Mouse (Mus musculus) T-helper 1 cell (primary cell): ENCODE measurements around the gene Rnf17.

Experiments used
- in situ Hi-C: fragments of 300-600 bp; cut with MboI, MseI; formaldehyde crosslinking; loops from one replicate; pipeline ENCODE4 v1.15.1; 2025; ENCODE audit warnings: high pct_unique_total_duplicates

Gene Rnf17

DNA sequence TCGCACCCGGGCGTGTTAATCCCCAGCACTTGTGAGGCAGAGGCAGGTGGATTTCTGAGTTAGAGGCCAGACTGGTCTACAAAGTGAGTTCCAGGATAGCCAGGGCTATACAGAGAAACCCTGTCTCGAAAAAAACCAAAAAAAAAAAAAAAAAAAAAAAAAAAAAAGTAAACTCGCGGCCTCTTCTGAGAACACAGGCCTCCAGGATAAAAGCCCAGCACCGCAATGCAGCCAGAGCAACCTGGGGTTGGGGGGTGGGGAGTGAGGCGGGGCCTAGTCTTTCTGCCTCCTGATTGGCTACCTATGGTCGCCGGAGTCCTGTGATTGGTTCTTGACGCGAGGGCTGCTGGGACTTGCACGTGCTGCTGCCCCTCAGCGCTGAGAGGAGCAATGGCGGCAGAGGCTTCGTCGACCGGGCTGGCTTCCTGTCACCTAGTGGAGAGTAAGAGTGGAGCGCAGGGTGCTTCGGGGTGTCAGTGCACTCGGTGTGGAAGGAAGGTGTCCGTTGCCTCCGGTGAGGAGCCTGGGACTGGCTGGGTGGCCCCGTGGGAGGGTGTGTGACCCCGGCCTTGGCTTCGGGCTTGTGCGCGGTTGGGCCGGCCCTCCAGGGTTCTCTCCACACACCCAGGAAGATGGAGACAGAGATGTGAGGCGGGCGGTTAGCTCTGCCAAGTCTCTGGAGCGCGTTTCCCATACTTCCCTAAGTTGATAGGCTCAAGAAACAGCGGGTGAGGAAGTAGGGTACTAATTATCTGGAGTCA is at the start of gene Rnf17:
Gene Rnf17 (plus strand): TSS at position 271 of the 761 bp plus-strand sequence.
- in situ Hi-C loops: no loop called here

DNA sequence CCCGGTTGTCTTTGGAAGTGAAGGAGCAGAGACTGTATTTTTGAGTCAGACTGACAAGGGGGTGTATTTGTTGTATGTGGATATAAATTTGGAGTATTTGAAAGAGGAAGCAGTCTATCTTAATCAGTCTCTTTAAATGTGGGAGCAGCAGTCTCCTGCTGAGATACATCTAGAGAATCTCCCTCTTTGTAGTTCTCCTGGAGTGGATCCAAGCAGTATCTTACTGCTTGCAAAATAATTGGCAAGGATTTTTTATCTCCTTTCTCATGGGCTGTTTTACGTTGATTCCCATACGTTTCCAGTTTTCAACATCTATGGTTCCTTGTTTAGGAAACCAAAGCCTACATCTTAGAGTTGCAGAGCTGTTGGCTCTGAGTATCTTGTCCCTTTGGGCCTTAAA is 47.6 kb upstream of the Rnf17 start:
- in situ Hi-C loops: loop anchor here (5.0 kb wide), 1 partner anchor 43 kb away; no protein-coding TSS in a partner anchor

DNA sequence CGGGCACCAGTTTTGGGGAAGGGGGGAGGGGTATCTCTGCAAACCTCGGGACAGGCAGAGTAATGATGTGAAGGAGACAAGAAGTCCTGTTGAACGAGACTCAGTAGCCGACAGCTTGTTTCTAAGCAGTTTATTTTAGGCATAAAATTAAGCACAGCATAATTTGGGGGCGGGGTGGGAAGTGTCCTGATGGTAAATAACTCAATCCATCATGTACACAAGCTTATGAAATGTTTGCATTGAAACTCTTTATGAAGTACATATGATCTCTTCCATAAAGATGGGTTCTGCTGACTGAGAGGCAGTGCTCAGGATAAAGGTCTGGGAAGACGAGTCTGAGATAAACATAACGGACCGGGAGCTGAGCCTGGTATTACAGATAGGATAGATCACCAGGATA is 47.0 kb upstream of the Rnf17 start:
- in situ Hi-C loops: no loop called here

DNA sequence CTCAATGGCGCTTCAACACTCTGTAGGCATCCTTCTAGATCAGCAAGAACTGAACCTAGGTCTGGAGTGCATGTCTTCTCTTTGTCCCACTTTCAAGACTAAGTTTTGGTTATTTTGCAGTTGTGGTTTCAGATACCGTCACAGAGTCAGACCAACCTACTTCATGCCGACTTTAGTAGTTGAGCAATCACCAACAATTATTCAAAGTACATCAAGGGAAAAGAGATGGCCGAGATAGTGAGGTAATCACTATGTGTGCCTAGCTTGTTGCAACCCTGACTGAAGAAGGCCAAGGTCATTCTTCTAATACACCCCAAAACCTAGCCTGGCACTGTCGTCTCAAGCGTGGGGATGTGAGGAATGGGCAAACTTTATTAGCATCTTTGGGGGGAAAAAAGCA is 46.2 kb upstream of the Rnf17 start:
- in situ Hi-C loops: no loop called here

- in situ Hi-C loops: no loop called here
Observed at GRCm38 (mm10) chr14:56358422-56358821, 44.0 kb upstream of the Rnf17 start.

DNA sequence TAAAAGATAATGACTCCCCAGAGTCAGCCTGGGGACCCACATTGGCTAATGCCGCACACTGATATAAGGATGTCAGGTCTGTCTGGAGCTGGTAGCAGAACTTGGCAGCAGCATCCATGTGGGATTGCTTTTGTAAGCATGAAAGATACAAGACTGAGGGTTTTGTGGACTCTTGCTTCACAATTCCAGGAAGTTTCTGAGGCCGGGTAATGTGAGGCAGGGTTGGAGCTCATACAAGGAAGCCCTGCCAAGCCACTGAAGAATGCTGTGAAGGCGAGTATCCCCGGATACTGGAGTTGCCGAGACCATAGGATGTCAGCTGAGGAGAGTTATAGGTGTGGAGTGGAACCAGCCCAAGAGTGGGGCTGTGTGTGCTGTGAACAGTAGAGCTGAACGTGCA is 43.2 kb upstream of the Rnf17 start:
- in situ Hi-C loops: no loop called here

- in situ Hi-C loops: no loop called here
Observed at GRCm38 (mm10) chr14:56364711-56365237, 37.6 kb upstream of the Rnf17 start, which contains the start of gene Atp12a. Gene Atp12a, plus strand, starts transcription at chr14:56365068.

- in situ Hi-C loops: no loop called here
Observed at GRCm38 (mm10) chr14:56365292-56365691, 37.1 kb upstream of the Rnf17 start.

DNA sequence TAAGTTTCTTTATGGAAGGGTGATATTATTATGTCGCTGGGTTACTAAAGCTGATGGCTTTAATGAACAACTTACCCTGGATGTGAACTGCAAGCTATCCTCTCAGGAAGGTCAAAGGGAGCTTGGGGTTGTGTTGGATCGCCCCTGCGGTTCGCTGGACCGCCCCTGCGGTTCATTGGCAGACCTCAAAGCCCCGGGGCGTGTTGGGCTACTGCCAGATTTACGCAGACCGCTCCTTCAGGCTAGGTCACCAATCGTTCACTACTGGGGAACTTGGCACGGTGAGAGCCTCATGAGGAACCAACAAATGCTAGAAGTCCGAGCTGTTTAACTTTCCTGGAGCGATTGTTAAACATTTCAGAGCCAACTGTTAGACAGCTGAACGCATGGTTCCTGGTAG is 35.7 kb upstream of the Rnf17 start:
- in situ Hi-C loops: no loop called here

- in situ Hi-C loops: no loop called here
Observed at GRCm38 (mm10) chr14:56368834-56369233, 33.5 kb upstream of the Rnf17 start.

- in situ Hi-C loops: loop anchor here (5.0 kb wide), 1 partner anchor 97 kb away; no protein-coding TSS in a partner anchor
Observed at GRCm38 (mm10) chr14:56375731-56376130, 26.6 kb upstream of the Rnf17 start.

DNA sequence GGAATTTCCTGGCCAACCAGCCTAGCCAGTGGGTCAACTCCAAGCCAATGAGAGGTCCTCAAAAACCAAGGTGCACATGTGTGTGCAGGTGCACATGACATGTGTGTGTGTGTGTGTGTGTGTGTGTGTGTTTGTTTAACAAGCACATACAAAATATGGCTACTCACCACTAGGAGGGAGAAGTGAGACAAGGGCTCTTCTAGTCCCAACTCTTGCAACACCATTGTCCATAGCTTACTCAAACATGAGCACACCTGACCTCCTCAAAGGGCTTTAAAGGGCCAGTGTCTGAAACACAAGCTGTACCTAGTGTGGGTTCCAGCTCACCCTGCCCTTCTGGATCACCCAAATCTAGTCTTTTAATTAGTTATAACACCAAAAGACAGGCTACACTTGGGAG is 24.6 kb upstream of the Rnf17 start:
- in situ Hi-C loops: loop anchor here (5.0 kb wide), 1 partner anchor 95 kb away; no protein-coding TSS in a partner anchor

DNA sequence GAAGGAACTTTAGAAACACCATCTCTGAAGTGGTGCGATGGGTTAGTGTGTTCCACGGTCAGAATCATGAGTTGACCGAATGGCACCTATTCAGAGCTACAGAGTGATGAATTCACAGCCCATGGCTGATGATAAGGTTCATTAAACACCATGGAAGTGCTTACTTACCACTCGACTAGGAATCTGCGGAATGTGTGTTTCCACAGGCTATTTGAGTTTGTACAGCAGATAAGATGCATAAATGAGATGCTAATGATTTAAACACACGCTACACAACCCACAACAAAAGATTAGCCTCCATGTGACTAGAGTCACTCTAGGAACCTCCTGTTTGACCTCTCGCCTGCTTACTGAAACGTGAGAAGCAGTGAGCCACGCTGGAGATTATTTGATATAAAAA is 23.0 kb upstream of the Rnf17 start:
- in situ Hi-C loops: loop anchor here (5.0 kb wide), 1 partner anchor 93 kb away; no protein-coding TSS in a partner anchor

DNA sequence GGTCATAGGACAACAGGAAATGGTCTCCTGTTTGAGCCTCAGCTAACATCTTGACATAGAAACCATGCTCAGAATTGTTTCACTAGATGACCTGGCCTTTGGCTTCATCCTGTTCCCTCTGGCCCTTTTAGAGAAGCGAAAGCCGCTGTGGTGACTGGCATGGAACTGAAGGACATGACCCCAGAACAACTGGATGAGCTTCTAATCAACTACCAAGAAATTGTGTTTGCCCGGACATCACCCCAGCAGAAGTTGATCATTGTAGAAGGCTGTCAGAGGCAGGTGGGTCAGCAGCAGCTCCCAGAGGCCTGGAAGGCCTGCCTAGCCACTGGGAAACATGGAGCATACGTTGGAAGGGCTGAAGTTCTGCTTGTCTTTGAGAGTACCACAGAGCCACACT is 20.0 kb upstream of the Rnf17 start:
- in situ Hi-C loops: no loop called here

DNA sequence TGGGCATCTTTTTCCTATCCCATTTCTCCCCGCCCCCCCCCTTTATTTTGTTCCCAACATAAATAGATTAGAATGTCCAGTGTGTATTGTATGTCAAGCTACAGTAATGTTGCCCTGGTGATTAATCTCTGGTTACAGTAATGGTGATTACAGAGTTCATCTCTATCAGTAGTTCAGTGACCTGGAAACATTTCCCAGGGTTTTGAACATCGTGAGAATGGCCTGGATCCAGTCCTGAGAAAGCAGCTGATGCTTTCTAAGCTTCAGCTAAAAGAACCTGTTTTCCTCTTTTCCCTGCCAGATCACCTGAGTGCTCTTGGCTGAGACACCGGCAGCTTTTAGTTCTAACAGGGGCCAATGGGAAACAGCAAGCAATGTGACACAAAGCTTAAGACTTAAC is 12.1 kb upstream of the Rnf17 start:
- in situ Hi-C loops: no loop called here

- in situ Hi-C loops: no loop called here
Observed at GRCm38 (mm10) chr14:56393704-56394312, 8.6 kb upstream of the Rnf17 start.

- in situ Hi-C loops: no loop called here
Observed at GRCm38 (mm10) chr14:56398001-56398400, 4.4 kb upstream of the Rnf17 start.

DNA sequence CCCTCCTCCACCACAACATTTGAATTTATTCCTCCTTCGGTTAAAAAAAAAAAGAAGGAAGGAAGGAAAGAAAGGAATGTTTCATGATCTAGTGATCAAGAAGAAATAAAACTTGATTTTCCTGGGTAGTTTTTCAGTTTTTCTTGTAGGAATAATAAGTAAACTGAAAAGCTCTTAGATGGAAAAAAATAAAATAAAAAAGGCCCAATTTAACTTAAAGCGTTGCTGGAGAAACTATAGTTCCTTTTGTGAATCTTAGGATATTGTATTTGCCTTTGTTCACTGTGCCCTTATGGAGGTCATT is 643 bp downstream of the Rnf17 start:
- in situ Hi-C loops: no loop called here

- in situ Hi-C loops: no loop called here
Observed at GRCm38 (mm10) chr14:56462090-56462489, 59.7 kb downstream of the Rnf17 start.

GRCm38 (mm10) chr14:56462729-56463128 is 60.3 kb downstream of the Rnf17 start:
- in situ Hi-C loops: no loop called here

DNA sequence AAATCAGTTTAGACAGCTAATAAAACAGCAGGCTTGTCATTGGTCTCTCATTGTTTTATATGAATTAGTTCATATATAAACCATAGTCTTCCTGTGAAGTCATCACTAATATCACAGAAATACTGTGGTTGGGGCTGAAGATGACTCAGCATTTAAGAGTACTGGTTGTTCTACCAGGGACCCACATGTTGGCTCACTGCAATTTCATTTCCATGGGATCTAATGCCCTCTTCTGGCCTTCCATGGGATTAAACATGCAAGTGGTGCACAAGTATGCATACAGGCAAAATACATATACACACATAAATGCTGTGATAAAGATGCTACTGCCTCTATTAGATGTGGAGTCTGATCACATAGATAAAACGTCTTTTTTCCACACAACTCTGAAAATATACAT is 65.8 kb downstream of the Rnf17 start:
- in situ Hi-C loops: no loop called here

DNA sequence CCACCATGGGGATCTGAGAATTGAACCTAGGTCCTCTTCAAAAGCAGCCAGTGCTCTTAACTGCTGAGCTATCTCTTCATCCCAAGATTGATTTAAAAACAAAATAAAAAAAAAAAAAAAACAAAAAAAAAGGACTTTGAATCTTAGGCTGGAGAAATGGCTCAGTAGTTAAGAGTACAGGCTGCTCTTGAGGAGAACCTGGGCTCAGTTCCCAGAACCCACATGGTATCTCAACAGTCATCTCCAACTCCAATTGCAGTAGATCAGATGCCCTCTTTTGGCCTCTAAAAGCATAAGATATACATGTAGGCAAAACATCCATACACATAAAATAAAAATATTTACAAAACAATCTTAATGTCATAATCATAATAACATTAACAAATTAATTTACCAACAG is 87.4 kb downstream of the Rnf17 start:
- in situ Hi-C loops: no loop called here

DNA sequence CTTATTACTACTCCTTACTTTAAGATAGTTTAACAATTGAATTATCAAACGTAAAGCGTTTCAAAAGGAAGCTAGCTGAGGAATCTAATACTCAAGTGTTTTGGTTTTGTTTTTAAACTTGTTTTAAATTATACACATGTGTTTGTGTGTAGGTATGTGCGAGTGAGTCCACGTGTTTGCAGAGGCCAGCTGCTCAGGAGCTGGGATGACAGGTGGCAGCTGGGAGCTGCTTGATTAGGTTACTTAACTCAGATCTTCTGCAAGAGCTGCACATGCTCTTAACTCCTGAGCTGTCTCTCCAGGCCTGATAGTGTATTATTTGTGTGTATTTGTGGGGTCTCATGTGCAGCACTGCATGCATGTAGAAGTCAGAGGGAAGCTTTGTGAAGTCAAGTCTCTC is 100.0 kb downstream of the Rnf17 start:
- in situ Hi-C loops: no loop called here
